Mouse (Mus musculus) adrenal gland, adult 2 months (tissue): ENCODE results near the gene Tcap. TPM values are rescaled to one million over a fixed set of nuclear protein-coding genes. Genes with fewer than 3 reads are reported as not detected.

Source experiments
- DNase-seq: peaks from one replicate; pipeline ENCODE4 v3.0.0; 2021
- long read RNA-seq: library from polyadenylated mRNA; stranded (forward); transcript quantifications from one replicate; pipeline ENCODE4 v2.0.0, GENCODE M21; 2021
- polyA plus RNA-seq: library from polyadenylated mRNA; depleted of rRNA; stranded (reverse); fragments of >200 nt; gene quantifications from 2 replicates; pipeline ENCODE4 v1.2.3, GENCODE M21; 2012; rRNA removed
- total RNA-seq, 2 experiments: library from RNA; stranded (reverse); gene quantifications; 2 replicates each; pipeline ENCODE4 v1.2.3; 2021

Tcap gene
- under 1 TPM; 0.31 to 0.32 TPM for total RNA-seq
- 0.46 and 0.54 TPM in 2 replicates for polyA plus RNA-seq
- long read RNA-seq, partial matches to known transcripts = 0 of 1 reads
- long read RNA-seq, other reads (novel, unspliced or antisense) = 1 of 1 reads

DNA sequence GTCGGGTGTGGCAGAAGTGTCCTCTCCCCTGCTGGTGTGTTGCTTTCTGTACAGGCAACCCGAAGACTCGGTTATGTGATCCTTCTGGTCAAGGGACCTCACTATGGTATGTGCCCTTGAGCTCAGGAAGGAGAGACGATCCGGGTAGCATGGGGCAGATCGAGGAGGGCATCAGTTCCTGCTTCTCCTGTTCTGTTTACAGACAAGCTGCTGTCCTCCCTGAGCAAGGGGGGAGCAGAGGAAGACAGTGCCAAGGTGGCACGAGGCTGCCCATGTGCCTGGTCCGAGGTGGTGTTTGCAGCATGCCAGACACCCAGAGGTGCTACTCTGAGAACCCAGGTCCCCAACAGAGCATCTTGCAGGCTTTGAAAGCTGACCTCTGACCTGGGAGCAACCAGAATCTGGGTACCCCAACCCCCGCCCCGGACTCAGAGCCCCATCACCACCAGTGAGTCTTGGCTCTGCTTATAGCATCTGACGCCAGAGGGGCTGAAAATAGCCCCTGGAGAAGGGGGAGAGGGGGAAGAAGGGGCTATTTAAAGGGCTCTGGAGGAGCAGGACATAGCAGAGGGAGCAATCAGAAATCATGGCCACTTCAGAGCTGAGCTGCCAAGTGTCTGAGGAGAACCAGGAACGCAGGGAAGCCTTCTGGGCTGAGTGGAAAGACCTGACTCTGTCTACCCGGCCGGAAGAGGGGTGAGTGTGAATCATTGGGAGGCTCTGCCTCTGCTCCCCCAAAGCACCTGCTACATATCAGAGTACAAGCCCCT lies at the start of gene Tcap:
Tcap (plus strand) TSS at position 551 of the 770 bp plus-strand sequence.
- DNase-seq = no peak

DNA sequence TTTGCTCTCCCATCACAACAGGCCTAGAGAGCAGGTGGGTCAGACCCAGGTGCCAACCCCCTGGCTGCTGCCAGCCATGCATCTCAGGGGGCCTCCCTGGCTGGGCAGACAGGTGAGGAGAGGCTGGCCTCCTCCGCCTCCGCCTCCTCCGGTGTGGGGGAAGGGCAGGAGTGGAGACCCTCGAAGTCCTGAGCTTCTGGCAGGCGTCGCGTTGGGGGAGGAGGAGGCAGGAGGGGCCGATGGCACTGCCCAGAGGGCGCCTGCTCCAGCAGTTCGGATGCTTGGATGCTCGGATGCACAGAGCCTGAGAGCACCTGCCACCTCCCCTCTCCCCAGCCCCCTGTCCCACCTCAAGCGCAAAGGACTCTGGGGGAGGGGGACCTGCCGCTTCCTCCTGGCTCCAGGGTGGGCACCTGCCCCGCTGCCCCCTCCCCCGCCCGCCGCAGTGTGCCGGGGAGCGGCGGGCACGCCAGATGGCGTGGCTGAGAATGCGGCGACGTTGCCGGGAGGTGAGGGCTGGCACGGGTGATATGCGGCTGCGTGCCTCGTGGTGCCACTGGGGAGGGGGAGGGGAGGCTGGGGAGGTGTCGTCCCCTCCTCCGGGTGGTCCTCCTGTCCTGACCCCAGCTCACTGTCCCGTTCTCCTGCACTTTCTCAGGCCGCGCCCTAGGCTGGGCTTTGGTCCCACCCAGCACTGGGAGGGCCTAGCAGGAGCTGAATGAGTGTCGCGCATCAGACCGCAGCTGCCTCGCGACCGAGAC lies 49.5 kb upstream of the Tcap start:
- DNase-seq = no peak

DNA sequence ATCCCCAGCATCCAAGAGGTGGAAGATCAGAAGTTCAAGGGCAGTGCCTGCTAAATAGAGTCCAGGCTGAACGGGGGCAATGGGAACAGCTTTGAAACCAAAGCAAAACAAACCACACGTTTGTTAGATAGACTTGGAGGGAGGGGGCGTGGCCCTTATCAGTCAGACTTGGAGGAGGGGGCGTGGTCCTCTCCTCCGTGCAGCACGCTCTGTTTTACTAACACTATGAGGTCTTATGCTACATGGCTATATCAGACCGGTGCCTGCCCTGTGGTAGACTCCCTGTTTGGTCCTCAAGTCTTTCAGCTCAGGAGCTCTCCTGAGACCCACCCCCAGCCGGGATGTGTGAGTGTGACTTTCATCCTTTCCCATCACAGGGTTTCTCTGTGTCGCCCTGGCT lies 48.4 kb upstream of the Tcap start:
- DNase-seq = no peak

DNA sequence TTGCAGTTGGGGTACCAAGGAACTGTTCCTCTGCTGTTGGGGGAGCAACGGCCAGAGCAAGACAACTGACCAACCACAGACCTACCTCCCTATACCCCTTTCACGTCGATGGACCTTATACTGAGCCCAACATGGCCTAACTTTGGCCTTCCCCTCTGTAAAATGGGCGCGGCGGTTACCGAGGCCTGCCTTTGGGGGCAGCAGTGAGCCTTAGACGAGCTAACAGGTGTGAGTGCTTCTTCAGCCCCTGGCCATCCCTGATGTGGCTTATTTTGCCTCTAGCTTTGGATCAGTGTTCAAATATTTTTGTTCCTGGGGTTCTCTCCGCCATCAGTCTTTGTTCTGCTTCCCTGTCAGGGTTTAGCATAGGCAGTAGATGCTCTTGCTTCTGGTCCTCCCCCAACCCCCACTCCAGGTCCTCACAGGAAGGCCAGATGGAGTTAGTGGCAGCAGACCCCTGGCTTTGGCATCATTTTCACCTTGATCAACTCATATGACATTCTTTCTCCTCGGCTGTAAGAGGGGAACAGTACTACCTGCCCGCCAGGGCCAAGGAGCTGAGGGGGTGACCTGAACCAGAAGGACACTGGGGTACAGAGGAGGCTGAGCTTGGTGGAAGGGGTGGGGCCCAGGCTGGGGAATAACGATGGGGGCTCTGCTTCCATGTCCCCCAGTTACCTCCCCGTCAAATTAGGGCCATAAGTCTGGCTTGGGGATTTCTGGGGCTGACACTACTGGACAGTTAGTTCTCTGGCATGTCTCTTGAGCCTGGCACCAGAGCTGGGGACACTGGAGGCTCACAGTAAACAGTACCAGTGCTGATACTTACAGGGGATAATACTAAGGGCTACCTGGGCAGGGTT lies 47.1 kb upstream of the Tcap start:
- DNase-seq = no peak

DNA sequence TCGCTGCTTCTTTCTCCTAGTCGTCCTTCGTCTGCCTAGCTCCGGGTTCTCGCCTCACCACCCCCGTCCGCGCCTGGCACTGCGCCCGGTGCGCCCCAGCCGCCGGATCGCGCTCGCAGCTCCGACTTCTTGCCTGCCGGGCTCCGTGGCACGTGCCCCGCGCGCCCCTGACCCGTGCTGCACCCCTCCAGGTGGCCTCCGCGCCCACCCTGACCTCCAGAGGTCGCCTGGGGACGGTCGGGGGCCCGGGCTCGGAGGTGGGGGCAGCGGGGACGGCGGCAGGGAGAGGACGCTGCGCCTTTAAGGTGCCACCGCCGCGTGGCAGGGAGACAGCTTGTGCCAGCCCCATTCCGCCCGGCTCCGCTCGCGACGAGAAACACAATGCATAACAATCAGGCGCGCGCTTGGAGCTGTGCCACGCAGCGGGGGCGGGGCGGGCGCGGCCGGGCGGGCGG lies 45.1 kb upstream of the Tcap start:
- DNase-seq = peak; percentile 69

DNA sequence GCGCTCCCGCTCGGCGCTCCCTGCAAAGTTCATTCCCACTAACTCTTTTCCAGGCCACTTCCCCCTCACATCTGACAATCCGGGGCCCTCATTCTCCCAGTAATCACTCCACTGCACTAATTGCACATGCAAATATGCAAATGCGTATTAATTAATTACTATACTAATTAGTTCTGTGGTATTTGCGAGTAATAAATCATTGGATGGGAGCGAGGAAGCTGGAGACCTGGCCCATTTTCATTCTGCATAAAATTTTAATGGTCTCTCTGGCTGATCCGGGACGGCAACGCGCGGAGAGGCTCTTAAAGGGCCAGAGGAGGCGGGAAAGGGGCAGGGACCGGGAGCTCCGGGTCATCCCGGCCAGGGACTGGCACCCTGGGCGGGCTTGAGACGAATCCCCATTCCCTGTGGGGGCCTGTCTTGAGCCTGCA lies 44.5 kb upstream of the Tcap start:
- peak; percentile 36 for DNase-seq

DNA sequence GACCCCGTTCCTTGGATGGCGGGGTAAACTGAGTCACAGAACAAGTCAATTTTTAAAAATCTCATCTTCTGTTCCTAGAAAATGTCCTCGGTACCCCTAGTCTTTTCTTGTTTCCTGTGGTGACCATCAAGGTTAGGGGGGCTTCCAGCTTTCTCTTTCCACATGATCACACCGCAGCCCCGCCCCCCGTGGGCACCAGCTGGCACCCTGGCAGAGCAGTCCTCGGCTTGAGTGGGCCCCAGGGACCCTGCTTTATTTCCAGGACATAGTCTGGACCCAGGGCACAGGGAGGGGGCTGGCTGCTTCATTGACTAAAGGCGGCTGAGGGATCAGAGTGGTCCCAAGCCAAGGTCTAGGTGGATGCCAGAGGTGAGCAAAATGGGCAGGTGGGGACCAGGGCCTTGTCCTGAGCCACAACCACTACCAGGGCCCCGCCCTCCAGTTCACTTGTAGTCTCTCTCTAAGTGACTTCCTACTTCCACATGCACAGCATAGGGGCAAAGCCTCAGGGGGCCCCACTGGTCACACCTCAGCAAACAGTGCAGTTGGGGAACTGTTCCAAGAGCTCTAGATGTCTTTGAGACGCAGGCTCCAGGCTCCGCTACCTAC lies 43.8 kb upstream of the Tcap start:
- no peak for DNase-seq

DNA sequence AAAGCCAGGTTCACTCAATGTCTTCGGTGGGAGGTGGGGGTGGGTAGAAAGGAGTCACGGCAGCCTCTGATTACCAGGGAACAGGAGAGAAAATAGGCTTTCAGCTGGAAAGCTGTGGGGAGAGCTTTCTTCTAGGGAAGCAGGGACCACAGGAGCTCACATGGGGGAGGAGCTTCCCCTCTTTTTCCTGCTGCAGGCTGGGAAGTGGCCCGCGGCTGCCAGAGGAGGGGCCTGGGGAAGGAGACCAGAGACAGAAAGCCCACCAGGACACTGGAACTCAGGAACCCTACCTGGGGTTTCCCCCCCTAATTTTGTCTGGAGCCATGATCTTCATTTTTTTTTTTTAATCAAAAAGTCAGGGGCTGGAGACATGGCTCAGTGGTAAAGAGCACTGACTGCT lies 43.0 kb upstream of the Tcap start:
- no peak for DNase-seq

DNA sequence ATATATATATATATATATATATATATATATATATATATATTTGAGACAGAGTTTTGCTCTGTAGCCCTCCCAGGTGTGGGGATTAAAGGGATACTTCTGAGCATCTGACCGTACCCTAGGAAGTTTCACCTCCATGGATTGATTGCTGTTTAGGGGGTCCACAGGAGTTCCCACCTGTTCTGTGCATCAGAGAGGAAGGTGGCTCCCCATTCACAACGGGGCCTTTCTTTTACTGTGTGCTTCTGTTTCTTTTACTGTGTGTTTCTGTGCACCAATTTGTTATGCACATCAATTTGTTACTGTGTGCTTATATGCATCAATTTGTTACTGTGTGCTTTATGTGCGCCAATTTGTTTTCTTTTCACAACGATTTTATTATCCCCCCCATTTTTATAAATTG lies 42.4 kb upstream of the Tcap start:
- no peak for DNase-seq

DNA sequence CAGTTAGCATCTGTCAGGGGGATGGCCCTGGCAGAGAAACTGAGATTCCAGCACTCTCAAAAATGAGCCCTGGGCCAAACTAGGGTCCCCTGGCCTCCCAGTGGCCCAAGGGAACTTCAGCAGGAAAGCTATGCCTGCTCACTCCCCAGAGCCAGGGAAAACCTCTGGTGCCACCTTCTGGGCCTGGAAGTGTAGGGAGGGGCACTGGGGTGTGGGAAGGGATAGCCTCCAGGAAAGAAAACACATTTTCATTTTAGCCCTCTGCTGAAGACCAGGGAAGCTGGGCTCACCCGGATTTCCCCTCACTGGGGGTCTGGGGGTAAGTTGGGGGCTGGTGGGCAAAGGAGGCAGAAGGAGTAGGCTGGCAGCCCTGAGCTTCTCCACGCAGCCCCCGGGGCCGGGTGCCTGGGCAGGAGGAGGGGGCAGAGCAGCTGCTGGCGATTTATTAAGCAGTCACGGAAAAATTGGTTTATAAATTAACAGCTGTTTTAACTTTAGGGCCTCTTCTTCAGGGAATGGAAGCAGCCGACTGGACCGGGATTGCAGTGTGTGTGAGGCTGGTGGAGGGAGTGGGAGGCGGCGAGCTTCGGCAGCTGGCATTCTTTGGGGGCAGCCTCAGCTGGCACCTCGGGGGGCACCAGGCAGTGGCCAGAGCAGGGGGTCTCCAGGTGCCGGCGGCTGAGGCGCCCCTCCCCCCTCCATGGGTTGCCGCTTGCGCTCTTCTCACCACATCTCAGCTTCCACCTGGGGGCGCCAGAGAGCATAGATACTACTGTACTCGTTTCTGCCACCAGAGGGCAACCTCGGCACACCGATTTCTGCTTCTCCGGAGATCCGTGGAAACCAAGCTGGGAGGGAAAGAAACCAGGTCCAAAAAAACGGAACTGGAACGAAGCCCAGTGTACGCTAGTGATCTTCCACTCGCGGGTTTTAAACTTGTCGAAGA lies 41.3 kb upstream of the Tcap start:
- peak; percentile 91 for DNase-seq

DNA sequence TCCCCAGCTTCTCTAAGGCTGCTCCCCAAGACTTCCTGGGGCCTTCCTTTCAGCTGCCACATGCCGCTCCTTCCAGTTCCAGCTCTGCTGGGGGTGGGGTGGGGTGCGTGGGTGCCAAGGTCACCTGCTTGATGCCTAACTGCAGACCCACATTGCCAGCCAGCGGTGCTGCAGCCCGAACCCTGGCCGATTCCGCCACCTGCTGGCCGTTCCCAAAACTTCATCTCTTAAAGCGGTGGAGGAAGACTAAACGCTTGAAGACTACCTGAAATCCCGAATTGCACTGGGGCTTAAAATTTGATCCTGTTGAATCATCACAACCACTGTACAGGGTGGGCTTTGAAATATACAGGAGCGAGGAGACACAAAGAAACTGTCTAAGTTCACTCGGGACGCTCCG lies 38.4 kb upstream of the Tcap start:
- peak; percentile 87 for DNase-seq

DNA sequence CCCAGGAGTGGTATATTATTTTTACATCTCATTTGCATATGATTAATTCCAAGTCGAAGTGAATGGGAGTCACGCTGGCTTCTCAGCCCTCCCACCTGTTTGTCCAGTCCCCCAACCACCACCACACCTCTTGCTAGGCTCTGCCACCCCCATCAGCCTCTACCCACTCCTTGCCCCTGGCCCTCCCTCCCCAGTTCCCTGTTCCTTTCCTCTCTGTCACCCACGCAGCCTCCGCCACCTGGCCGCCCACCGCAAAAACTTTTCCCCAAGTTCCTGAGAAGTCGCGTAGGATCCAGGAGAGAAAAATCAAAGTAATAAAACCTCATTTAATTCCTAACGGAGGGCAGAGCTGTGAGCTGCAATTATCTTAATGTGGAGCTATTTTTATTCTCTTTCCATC lies 37.4 kb upstream of the Tcap start:
- no peak for DNase-seq

DNA sequence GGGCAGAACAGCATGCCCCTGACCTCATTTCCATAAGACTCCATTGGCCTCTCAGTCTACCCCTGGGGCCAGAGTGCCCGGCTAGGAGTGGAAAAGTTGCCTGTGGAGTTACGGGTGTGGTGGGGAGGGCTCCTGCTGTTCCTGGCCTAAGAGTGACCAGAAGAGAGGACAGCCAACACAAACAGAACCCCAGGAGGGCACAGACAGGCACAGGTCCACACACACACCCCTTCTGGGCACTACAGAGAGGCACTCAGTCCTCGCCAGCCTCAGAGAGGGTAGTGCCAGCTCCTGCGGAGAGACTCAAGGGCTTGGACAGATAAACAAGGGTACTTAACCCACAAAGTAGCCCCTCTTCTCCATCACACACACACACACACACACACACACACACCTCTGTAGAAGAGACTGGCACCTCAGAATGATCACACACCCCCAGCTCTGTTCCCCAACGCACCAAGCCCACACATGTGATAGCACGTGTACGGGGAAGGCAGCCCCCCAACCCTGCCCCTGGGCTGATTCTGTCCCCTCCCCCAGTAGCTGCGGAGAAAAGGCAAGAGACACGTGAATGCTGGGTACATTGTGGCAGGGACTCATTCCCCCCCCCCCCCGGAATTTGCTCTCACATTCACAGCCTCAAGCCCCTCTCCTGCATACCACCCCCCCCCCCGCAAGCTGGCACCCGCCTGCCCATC lies 36.1 kb upstream of the Tcap start:
- no peak for DNase-seq

DNA sequence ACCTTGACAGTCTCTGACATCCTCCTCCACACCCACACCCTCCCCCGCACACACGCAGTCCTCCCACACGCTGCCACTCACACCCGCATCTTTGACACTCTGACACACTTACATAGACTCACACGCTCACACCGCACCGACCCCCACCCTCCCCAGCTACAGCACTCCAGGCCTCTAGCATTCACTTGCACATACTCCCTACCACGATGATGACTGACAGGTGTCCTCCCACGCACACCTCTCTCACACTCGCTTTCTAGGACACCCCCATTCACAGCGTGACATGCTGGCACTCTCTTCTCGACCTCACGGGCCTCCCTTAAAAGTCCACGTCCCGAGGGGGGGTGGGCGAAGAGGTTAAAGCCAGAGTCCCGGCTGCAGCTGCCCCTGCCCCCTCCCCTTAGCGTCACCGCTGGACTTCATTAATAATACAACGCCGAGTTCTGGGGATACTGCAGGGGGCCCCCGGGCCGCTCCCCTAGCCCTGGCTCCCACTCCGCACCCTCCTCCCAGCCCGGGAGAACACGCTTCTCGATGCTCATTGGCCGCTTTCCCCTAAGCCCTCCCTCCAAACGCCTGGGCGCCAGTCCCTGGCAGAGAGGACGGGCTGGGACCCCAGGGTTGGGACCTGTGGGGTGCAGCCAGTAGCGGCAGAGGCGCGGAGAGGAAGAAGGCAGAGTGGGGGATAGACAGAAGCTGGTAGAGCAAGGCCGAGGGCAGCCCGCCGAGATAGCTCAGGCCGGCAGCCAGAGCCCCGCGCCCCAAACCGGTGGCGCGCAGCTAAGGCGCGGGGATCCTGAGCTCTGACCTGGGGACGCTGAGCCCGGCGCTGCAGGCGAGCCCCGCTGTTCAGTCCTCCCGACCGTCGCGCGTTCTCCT lies 35.3 kb upstream of the Tcap start, which contains the start of gene Ppp1r1b:
Ppp1r1b (plus strand) TSS at position 322 of the 879 bp plus-strand sequence.
- DNase-seq = peak; percentile 63

DNA sequence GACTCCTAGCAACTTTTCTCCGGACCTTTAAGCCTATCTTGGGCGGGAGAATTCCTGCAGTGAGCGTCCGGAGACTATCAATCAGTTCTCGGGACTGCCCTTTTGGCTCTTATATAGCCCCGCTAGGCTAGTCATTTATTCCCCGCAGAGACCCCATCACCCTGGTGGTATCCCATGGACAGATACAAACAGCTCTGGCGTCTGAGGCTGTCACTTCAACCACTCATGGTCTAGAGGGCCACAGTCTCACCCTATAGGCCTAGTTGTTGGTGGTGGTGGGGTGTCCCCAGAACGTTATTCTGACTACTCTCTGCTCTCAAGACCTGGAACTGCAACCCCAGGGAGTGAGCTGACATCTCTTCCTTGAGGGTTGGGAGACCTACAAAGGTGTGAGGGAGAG lies 34.3 kb upstream of the Tcap start:
- DNase-seq = no peak

DNA sequence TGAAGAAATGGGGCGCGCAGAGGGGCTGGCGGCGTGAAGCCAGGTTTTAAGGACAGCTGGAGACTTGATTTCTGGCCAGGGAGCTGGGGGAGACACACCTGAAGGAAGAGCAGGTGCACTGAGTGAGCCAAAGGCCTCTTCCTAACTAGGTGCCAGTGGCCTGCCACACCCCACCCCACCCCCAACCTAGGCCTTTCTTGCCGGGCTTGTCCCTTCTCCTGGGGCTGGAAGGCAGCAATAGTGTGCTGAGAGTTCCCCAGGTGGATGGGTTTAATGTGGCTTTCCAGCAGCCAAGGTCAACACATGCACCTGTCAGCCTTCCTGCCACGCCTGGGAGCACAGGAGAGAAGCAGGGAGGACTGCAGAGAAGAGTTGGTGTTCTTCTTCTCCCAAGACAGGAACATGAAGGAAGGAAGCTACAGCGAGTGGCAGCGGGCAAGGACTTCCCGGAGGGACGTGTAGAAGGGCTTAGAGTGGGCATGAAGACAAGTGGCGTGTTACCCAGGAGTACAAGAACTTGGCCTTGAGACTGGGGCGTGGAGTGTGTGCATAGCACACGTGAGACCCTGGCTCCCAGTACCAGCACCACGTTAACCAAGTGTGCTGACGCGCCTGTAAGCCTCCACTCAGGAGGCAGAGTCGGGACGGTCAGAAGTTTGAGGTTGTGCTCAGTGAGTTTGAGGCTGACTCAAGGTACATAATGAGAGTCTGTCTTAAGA lies 31.2 kb upstream of the Tcap start:
- DNase-seq = no peak

DNA sequence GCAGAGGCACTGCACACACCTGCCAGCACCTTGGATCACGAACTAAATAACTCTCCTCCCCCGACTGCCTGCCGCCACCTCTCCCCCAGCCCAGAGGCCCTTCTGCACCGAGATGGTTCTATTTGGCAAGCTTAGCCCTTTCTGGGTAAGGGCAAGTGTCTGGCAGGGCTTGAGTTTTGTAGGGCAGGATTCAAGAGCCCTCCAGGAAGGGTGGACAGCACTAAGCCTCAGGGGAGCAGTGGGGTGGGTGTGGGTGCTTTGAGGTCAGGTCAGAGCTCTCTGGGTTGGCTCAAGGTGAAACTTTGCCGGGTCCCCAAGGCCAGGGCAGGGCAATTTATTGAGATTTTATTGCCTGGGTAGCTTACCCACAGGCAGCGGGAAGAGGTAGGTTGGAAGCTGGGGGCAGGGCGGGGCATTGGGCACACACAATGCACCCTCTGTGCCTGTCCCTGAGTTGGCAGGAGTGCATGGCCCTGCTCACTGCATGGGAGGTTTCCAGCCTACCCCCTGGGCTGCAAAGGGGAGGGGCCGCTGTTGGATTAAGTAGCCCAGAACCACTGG lies 29.9 kb upstream of the Tcap start:
- DNase-seq = no peak

DNA sequence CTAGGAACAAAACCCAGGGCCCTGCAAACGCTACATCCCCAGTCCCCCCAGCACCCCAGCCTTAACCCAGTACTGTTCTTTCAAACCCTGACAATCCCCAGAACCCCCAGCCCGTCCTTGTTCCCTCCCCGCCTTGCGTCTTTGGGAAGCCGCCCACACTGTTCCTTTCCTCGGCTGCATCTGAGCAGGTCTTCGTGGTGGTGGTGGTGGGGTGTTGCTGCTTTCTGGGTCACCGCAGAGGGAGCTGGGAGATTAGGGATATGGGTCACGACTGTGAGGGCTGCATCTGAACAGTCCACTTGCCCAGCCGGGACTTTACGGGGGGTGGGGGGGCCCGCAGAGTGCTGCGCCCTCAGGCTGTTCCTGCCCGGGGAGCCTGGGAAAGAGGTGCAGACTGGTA lies 29.2 kb upstream of the Tcap start:
- no peak for DNase-seq
